Mouse (Mus musculus): ENCODE measurements around the gene Ccdc22. TPM values are rescaled to one million over a fixed set of nuclear protein-coding genes. Genes with fewer than 3 reads are reported as not detected.

Ccdc22 gene
- polyA plus RNA-seq, 1 experiment from 2014 or later: 26.6 TPM

- Histone ChIP-seq H3K9ac (no peak overlapping the region), H3K4me1 (replicated peaks; ENCODE audit: control insufficient read depth, insufficient read depth, low read length) (no peaks in the 10 kb centered on the region), H3K4me2 (replicated peaks) (no peak overlapping the region), H3K4me3 (replicated peaks; ENCODE audit: low read length) (no peak overlapping the region), H3K9me3 (ENCODE audit: control insufficient read depth, low read length) (no peaks in the 10 kb centered on the region), H3K36me3 (replicated peaks; ENCODE audit: control insufficient read depth, insufficient read depth) (no peaks in the 10 kb centered on the region), H3K27me3 (ENCODE audit: control insufficient read depth, insufficient read depth, low read length) (no peaks in the 10 kb centered on the region), H3K27ac (no peak overlapping the region)
- 94% methylated on average over 2 of the region's 2 CpGs for WGBS
- no peak for DNase-seq (ENCODE audit: low spot score)
- ATAC-seq (ENCODE audit: low FRiP score): no peak
Observed at GRCm38 (mm10) chrX:7581151-7581550, 24.2 kb downstream of the Ccdc22 start.

- peak overlapping the region; percentile 92 for H3K27ac ChIP-seq
- no peaks in the 10 kb centered on the region for H3K36me3 ChIP-seq (replicated peaks; ENCODE audit: control insufficient read depth, insufficient read depth)
- H3K9ac ChIP-seq: peak overlapping the region; percentile 24; the same call in 1 of the 2 replicates
- no peaks in the 10 kb centered on the region for H3K27me3 ChIP-seq (ENCODE audit: control insufficient read depth, insufficient read depth, low read length)
- 14% methylated on average over 5 of the region's 6 CpGs for WGBS
- peaks cover 11% of the 10 kb centered on the region for H3K4me1 ChIP-seq (replicated peaks; ENCODE audit: control insufficient read depth, insufficient read depth, low read length)
- ATAC-seq (ENCODE audit: low FRiP score): no peak; the same call in 1 of the 2 replicates
- no peak for DNase-seq (ENCODE audit: low spot score)
- peak overlapping the region; percentile 48 for H3K4me2 ChIP-seq (replicated peaks)
- H3K4me3 ChIP-seq (replicated peaks; ENCODE audit: low read length): peak overlapping the region; percentile 54
- no peaks in the 10 kb centered on the region for H3K9me3 ChIP-seq (ENCODE audit: control insufficient read depth, low read length)
Observed at GRCm38 (mm10) chrX:7574885-7575231, 30.5 kb downstream of the Ccdc22 start.

GRCm38 (mm10) chrX:7574087-7574884 lies 31.0 kb downstream of the Ccdc22 start, which contains the start of gene Ppp1r3f:
Ppp1r3f (minus strand) TSS chrX:7574283.
- Histone ChIP-seq H3K27me3 (ENCODE audit: control insufficient read depth, insufficient read depth, low read length) (no peaks in the 10 kb centered on the region), H3K4me1 (replicated peaks; ENCODE audit: control insufficient read depth, insufficient read depth, low read length) (peaks cover 11% of the 10 kb centered on the region), H3K36me3 (replicated peaks; ENCODE audit: control insufficient read depth, insufficient read depth) (no peaks in the 10 kb centered on the region), H3K9me3 (ENCODE audit: control insufficient read depth, low read length) (no peaks in the 10 kb centered on the region), H3K27ac (peak within 1 kb of the TSS; percentile 92), H3K4me2 (replicated peaks) (peak within 1 kb of the TSS; percentile 61), H3K9ac (peak within 1 kb of the TSS; percentile 67), H3K4me3 (replicated peaks; ENCODE audit: low read length) (peak within 1 kb of the TSS; percentile 54)
- peak; percentile 97 for ATAC-seq (ENCODE audit: low FRiP score)
- DNase-seq (ENCODE audit: low spot score): peak; percentile 86
- WGBS: 12% methylated on average over 57 of the region's 65 CpGs

GRCm38 (mm10) chrX:7573176-7574086 lies 31.9 kb downstream of the Ccdc22 start, which contains the start of gene Foxp3:
Foxp3 (plus strand) TSS chrX:7573644.
- Histone ChIP-seq H3K27me3 (ENCODE audit: control insufficient read depth, insufficient read depth, low read length) (no peaks in the 10 kb centered on the region), H3K4me3 (replicated peaks; ENCODE audit: low read length) (peak within 1 kb of the TSS; percentile 54), H3K27ac (peak within 1 kb of the TSS; percentile 92), H3K9me3 (ENCODE audit: control insufficient read depth, low read length) (no peaks in the 10 kb centered on the region), H3K9ac (peak within 1 kb of the TSS; percentile 67), H3K36me3 (replicated peaks; ENCODE audit: control insufficient read depth, insufficient read depth) (no peaks in the 10 kb centered on the region), H3K4me1 (replicated peaks; ENCODE audit: control insufficient read depth, insufficient read depth, low read length) (peaks cover 11% of the 10 kb centered on the region), H3K4me2 (replicated peaks) (peak within 1 kb of the TSS; percentile 61)
- peak; percentile 27 for DNase-seq (ENCODE audit: low spot score)
- ATAC-seq (ENCODE audit: low FRiP score): peak; percentile 71
- WGBS: 24% methylated on average over 60 of the region's 72 CpGs

- ATAC-seq (ENCODE audit: low FRiP score) (no peak), DNase-seq (ENCODE audit: low spot score) (no peak)
- 90% methylated on average over 10 of the region's 10 CpGs for WGBS
- Histone ChIP-seq H3K9me3 (ENCODE audit: control insufficient read depth, low read length) (no peaks in the 10 kb centered on the region), H3K4me3 (replicated peaks; ENCODE audit: low read length) (no peak overlapping the region), H3K9ac (no peak overlapping the region), H3K27ac (no peak overlapping the region), H3K27me3 (ENCODE audit: control insufficient read depth, insufficient read depth, low read length) (no peaks in the 10 kb centered on the region), H3K36me3 (replicated peaks; ENCODE audit: control insufficient read depth, insufficient read depth) (no peaks in the 10 kb centered on the region), H3K4me2 (replicated peaks) (peak overlapping the region; percentile 61), H3K4me1 (replicated peaks; ENCODE audit: control insufficient read depth, insufficient read depth, low read length) (peaks cover 11% of the 10 kb centered on the region)
Observed at GRCm38 (mm10) chrX:7572466-7572865, 32.9 kb downstream of the Ccdc22 start.

GRCm38 (mm10) chrX:7571565-7572136 lies 33.7 kb downstream of the Ccdc22 start:
- DNase-seq (ENCODE audit: low spot score) (no peak), ATAC-seq (ENCODE audit: low FRiP score) (no peak)
- no peak overlapping the region for H3K9ac ChIP-seq
- H3K4me3 ChIP-seq (replicated peaks; ENCODE audit: low read length): no peak overlapping the region
- H3K4me2 ChIP-seq (replicated peaks): no peak overlapping the region
- H3K27me3 ChIP-seq (ENCODE audit: control insufficient read depth, insufficient read depth, low read length): no peaks in the 10 kb centered on the region
- no peaks in the 10 kb centered on the region for H3K36me3 ChIP-seq (replicated peaks; ENCODE audit: control insufficient read depth, insufficient read depth)
- peaks cover 11% of the 10 kb centered on the region for H3K4me1 ChIP-seq (replicated peaks; ENCODE audit: control insufficient read depth, insufficient read depth, low read length)
- no peaks in the 10 kb centered on the region for H3K9me3 ChIP-seq (ENCODE audit: control insufficient read depth, low read length)
- 90% methylated on average over 9 of the region's 9 CpGs for WGBS
- no peak overlapping the region for H3K27ac ChIP-seq

GRCm38 (mm10) chrX:7570481-7571175 lies 34.7 kb downstream of the Ccdc22 start:
- Histone ChIP-seq H3K36me3 (replicated peaks; ENCODE audit: control insufficient read depth, insufficient read depth) (no peaks in the 10 kb centered on the region), H3K4me2 (replicated peaks) (no peak overlapping the region), H3K27me3 (ENCODE audit: control insufficient read depth, insufficient read depth, low read length) (no peaks in the 10 kb centered on the region), H3K9ac (no peak overlapping the region), H3K4me1 (replicated peaks; ENCODE audit: control insufficient read depth, insufficient read depth, low read length) (peaks cover 11% of the 10 kb centered on the region), H3K27ac (no peak overlapping the region), H3K9me3 (ENCODE audit: control insufficient read depth, low read length) (no peaks in the 10 kb centered on the region), H3K4me3 (replicated peaks; ENCODE audit: low read length) (no peak overlapping the region)
- 60% methylated on average over 7 of the region's 7 CpGs for WGBS
- ATAC-seq (ENCODE audit: low FRiP score) (no peak), DNase-seq (ENCODE audit: low spot score) (no peak)

- no peak for ATAC-seq (ENCODE audit: low FRiP score)
- DNase-seq (ENCODE audit: low spot score): no peak
- peaks cover 5% of the 10 kb centered on the region; the same call in 1 of the 2 replicates for H3K4me1 ChIP-seq (replicated peaks; ENCODE audit: control insufficient read depth, insufficient read depth, low read length)
- WGBS: 67% methylated on average over 8 of the region's 9 CpGs
- H3K36me3 ChIP-seq (replicated peaks; ENCODE audit: control insufficient read depth, insufficient read depth): no peaks in the 10 kb centered on the region
- no peak overlapping the region for H3K9ac ChIP-seq
- no peak overlapping the region for H3K4me2 ChIP-seq (replicated peaks)
- H3K27me3 ChIP-seq (ENCODE audit: control insufficient read depth, insufficient read depth, low read length): no peaks in the 10 kb centered on the region
- H3K9me3 ChIP-seq (ENCODE audit: control insufficient read depth, low read length): no peaks in the 10 kb centered on the region
- no peak overlapping the region for H3K27ac ChIP-seq
- no peak overlapping the region for H3K4me3 ChIP-seq (replicated peaks; ENCODE audit: low read length)
Observed at GRCm38 (mm10) chrX:7567491-7567890, 37.8 kb downstream of the Ccdc22 start.
